Mouse (Mus musculus) left cerebral cortex, postnatal 25 days (tissue): ENCODE measurements around the gene Ehd2. TPM values are rescaled to one million over a fixed set of nuclear protein-coding genes. Genes with fewer than 3 reads are reported as not detected.
"Not testable (repeated sequence)": the region's sequence is repeated elsewhere in the genome, so short reads cannot be mapped to it uniquely, and the experiment has no call there.

Experiments
- DNase-seq, 2 experiments: peaks; one replicate each; pipeline ENCODE4 v3.0.0; 2022; ENCODE audit warnings: low spot score in 2 of 2, mixed read lengths in 1 of 2
- intact Hi-C: fragments of 180-260 bp; cut with DNase I; formaldehyde crosslinking; loops from one replicate; pipeline ENCODE4 v1.15.1; 2025
- total RNA-seq, 2 experiments: library from RNA; stranded (reverse); gene quantifications; 2 replicates each; pipeline ENCODE4 v1.2.3; 2021

The Ehd2 gene
- total RNA-seq, 2 experiments from 2014 or later: 4.7 to 8.4 TPM

DNA sequence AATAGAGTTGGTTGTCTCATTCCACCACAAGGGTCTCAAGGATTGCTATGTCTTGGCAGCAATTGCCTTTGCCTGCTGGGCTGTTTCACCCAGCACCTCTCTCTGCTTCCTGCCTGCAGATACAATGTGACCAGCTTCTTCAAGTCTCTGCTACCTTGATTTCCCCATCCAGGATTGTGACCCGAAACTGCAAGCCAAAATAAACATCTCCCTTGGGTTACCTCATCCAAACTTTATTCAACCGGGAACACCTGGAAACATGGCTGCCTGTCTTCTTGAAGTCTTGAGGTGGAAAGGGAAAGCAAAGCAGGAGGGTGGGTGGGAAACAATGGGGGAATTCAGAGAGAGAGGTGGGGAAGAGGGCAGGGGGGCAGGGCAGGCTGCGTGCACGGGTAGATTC lies 50.4 kb downstream of the Ehd2 start:
- DNase-seq: no peak
- intact Hi-C loops: no loop called here

DNA sequence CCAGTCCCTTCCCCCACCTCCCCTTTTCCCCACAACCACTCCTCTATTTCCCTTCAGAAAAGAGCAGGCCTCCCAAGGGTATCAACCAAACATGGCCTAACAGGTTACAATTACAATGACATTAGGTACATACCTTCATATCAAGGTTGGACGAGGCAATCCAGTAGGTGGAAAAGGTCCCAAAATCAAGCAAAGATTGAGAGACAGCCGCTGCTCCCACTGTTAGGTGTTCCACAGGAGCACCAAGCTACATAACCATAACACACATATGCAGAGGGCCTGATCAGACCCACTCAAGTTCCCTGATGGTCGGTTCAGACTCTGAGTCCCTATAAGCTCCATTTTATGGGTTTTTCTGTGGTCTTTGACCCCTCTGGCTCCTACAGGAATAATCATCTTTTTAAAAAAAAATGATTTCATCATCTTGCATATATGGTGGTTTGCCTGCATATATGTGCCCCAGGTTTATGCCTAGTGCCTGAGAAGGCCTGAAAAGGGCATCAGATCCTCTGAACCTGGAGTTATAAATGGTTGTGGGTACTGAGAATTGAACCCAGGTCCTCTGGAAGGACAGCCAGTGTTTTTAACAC lies 51.1 kb downstream of the Ehd2 start:
- intact Hi-C loops: no loop called here
- no peak for DNase-seq

- DNase-seq, intact Hi-C loops: not testable (repeated sequence)
These were observed 51.7 kb downstream of the Ehd2 start for GRCm38 (mm10) chr7:15915695-15916094.

GRCm38 (mm10) chr7:15914751-15915150 lies 52.6 kb downstream of the Ehd2 start:
- intact Hi-C loops: no loop called here
- no peak for DNase-seq

GRCm38 (mm10) chr7:15914252-15914651 lies 53.1 kb downstream of the Ehd2 start:
- intact Hi-C loops: no loop called here
- peak in 1 of 2 experiments; percentile 51 for DNase-seq

DNA sequence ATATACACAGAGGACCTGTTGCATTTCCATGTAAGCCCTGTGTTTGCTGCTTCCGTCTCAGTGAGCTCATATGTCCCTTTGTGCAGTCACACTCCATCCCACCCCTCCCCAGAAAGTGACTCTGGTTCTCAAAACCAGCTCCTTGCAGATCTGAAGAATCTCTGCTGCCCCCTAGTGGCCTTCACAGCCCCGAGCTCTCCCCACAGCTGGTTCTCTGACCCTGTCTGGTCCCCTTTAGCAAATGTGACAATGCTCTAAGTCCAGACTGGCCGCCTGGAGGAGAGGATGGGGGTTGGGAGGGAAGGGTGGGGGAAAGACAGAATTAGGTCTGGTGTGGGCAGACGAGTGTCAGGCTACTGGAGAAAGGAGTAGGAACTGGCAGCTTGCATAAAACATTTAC lies 55.2 kb downstream of the Ehd2 start:
- intact Hi-C loops: loop anchor here (2.0 kb wide), 1 partner anchor 53 kb away; no protein-coding TSS in a partner anchor
- DNase-seq: peak; percentile 72 to 77

- DNase-seq: no peak
- intact Hi-C loops: no loop called here
These were observed 56.8 kb downstream of the Ehd2 start for GRCm38 (mm10) chr7:15910521-15910920.

DNA sequence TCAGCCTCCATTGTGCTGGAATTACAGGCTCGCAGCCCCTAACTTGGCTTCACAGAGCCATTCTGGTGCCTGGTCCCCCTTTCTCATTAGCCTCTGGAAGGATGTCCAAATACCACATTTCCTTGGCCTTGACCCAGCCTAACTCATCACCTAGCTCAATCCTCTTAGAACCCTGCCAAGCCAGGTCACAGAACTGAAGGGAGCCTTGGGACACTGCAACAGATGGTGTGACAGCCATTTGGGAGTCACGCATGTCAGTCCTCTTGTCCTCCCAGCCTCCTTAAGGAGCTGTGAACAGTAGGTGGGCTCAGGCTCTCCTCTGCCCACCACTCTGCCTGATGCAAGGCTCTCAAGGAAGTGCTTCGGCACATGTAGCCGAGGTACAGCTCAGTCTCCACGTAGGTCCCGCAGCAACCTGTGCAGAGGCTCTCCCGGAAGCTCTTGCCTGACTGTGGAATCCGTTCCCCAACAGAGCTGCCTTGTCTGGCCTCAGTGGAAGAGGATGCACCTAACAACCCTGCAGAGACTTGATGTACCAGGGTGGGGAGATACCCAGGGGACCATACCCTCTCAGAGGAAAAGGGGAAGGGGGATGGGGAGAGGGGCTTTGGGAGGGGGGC lies 59.3 kb downstream of the Ehd2 start:
- no peak for DNase-seq
- intact Hi-C loops: no loop called here

DNA sequence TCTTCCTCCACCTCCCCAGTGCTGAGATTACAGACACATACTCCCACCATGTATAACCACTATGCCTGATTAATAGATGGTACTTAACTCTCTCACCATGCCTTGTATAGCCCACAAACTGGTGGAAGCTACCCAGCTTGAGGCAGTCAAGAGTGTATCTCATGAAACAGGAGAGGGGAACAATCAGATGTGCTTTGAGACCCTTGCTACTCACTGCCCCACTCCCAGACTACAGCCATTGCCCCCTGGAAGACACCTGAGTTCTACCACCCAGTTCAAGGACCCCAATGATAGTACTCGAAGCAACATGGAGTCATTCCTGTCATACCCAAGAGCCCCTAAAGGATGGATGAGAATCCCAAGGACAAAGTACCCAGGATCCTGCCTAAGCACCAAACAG lies 60.8 kb downstream of the Ehd2 start:
- intact Hi-C loops: no loop called here

DNA sequence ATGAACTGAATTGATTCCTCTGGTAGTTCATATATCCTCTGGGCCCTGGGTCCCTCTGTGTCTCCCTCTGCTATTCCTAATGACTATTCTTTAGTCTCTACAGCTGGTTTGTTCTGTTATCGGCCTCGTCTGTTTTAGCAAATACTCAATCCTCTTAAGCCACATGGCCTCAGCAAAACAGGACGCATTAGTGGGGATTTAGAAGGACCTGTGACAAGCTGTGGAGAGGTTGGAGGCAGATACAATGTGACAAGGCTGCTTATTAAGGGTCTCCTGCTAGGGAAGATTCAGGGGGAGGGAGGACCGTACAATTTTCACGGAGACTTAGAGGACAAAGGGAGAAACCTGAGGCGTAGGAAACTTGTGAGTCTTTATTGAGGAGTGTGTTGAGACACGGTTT lies 61.5 kb downstream of the Ehd2 start:
- intact Hi-C loops: no loop called here
- DNase-seq: no peak

More for the DNA sequence above, 60.8 kb downstream of the Ehd2 start:
- no peak for DNase-seq

DNA sequence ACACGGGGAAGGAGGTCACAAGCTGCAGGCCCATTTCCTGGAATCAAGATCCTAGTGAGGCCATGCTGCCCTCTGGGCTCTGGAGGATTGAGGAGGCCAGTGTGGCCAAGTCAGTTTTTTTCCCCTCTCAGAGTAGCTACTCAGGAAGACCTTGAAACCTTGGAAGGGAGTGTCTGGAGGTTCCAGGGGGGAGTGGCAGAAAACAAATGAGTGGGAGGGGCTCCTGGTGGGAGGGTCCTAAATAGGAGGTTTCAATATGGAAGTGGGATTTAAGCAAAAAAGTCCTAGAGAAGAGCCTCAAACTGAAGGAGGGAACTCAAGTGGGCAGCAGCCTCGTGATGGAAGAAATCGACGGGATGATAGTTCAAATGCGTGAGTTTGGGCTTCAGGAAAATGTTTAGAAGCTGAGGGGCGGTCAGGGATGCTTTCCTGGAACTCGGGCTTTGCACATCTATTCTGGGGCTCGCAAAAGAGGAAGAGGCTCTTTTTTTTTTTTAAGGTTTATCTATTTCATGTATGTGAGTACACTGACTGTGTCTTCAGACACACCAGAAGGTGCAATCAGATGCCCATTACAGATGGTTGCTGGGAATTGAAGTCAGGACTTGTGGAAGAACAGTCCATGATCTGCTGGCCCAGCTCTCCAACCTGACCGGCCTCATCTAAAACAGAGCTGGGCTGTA lies 65.9 kb downstream of the Ehd2 start:
- no peak for DNase-seq
- intact Hi-C loops: no loop called here

Other genes starting within 250 kb of the Ehd2 start
- not detected for gene Obox5, start 217.4 kb downstream of the Ehd2 start, total RNA-seq
- not detected for gene Obox6, start 127.9 kb downstream of the Ehd2 start, total RNA-seq
- gene Crx, start 87.6 kb downstream of the Ehd2 start, total RNA-seq: not detected
- gene Crxos, start 85.0 kb downstream of the Ehd2 start, total RNA-seq: not detected
- 1,000 to 10,000 TPM; 1,337 to 1,417 TPM for gene Selenow, start 45.2 kb downstream of the Ehd2 start, total RNA-seq
- gene Nop53, start 21.5 kb downstream of the Ehd2 start, total RNA-seq: 100 to 1,000 TPM in 1 of 2 experiments, 10 to 100 TPM in 1; 98.5 to 104 TPM
- gene Bicra, start 80.4 kb upstream of the Ehd2 start, total RNA-seq: 10 to 100 TPM; 12.6 to 14.3 TPM
- gene Zfp541, start 94.2 kb upstream of the Ehd2 start, total RNA-seq: under 1 TPM; 0.50 TPM
- 100 to 1,000 TPM; 264 to 272 TPM for gene Napa, start 130.9 kb upstream of the Ehd2 start, total RNA-seq
- gene Kptn, start 152.3 kb upstream of the Ehd2 start, total RNA-seq: 10 to 100 TPM; 36.0 to 42.7 TPM
- gene Slc8a2, start 162.3 kb upstream of the Ehd2 start, total RNA-seq: 100 to 1,000 TPM; 263 to 264 TPM
- 10 to 100 TPM; 33.3 to 43.5 TPM for gene Meis3, start 207.5 kb upstream of the Ehd2 start, total RNA-seq